Mouse (Mus musculus): ENCODE results near the gene Cda. TPM values are rescaled to one million over a fixed set of nuclear protein-coding genes. Genes with fewer than 3 reads are reported as not detected.

Gene Cda
- total RNA-seq, 1 experiment from 2014 or later, result not detected

GRCm38 (mm10) chr4:138316369-138316768 is 51.4 kb downstream of the Cda start:
- ATAC-seq (ENCODE audit: extremely low read depth, insufficient number of reproducible peaks, low FRiP score, poor library complexity, severe bottlenecking), result no peak

GRCm38 (mm10) chr4:138315781-138316180 is 52.0 kb downstream of the Cda start:
- no peak for ATAC-seq (ENCODE audit: extremely low read depth, insufficient number of reproducible peaks, low FRiP score, poor library complexity, severe bottlenecking)

- no peak for ATAC-seq (ENCODE audit: extremely low read depth, insufficient number of reproducible peaks, low FRiP score, poor library complexity, severe bottlenecking)
These were observed 54.0 kb downstream of the Cda start for GRCm38 (mm10) chr4:138313795-138314194.

- no peak for ATAC-seq (ENCODE audit: extremely low read depth, insufficient number of reproducible peaks, low FRiP score, poor library complexity, severe bottlenecking)
These were observed 54.8 kb downstream of the Cda start for GRCm38 (mm10) chr4:138313021-138313420.

- no peak for ATAC-seq (ENCODE audit: extremely low read depth, insufficient number of reproducible peaks, low FRiP score, poor library complexity, severe bottlenecking)
These were observed 55.7 kb downstream of the Cda start for GRCm38 (mm10) chr4:138312105-138312504.

- ATAC-seq (ENCODE audit: extremely low read depth, insufficient number of reproducible peaks, low FRiP score, poor library complexity, severe bottlenecking), result peak; percentile 45; the same call in 1 of the 2 replicates
These were observed 56.2 kb downstream of the Cda start for GRCm38 (mm10) chr4:138311595-138311994.

- ATAC-seq (ENCODE audit: extremely low read depth, insufficient number of reproducible peaks, low FRiP score, poor library complexity, severe bottlenecking), result no peak
These were observed 57.4 kb downstream of the Cda start for GRCm38 (mm10) chr4:138310311-138310910.

GRCm38 (mm10) chr4:138307739-138308138 is 60.1 kb downstream of the Cda start:
- ATAC-seq (ENCODE audit: extremely low read depth, insufficient number of reproducible peaks, low FRiP score, poor library complexity, severe bottlenecking), result no peak

- ATAC-seq (ENCODE audit: extremely low read depth, insufficient number of reproducible peaks, low FRiP score, poor library complexity, severe bottlenecking), result no peak
These were observed 60.8 kb downstream of the Cda start for GRCm38 (mm10) chr4:138307025-138307424.

- peak; percentile 96 for ATAC-seq (ENCODE audit: extremely low read depth, insufficient number of reproducible peaks, low FRiP score, poor library complexity, severe bottlenecking)
These were observed 63.3 kb downstream of the Cda start, which contains the start of gene Ddost for GRCm38 (mm10) chr4:138304340-138305104. Gene Ddost, plus strand, starts transcription at chr4:138304730.

GRCm38 (mm10) chr4:138303742-138304141 is 64.0 kb downstream of the Cda start:
- no peak for ATAC-seq (ENCODE audit: extremely low read depth, insufficient number of reproducible peaks, low FRiP score, poor library complexity, severe bottlenecking)

GRCm38 (mm10) chr4:138303011-138303410 is 64.8 kb downstream of the Cda start:
- ATAC-seq (ENCODE audit: extremely low read depth, insufficient number of reproducible peaks, low FRiP score, poor library complexity, severe bottlenecking), result no peak

GRCm38 (mm10) chr4:138301271-138301780 is 66.5 kb downstream of the Cda start:
- no peak for ATAC-seq (ENCODE audit: extremely low read depth, insufficient number of reproducible peaks, low FRiP score, poor library complexity, severe bottlenecking)

- no peak for ATAC-seq (ENCODE audit: extremely low read depth, insufficient number of reproducible peaks, low FRiP score, poor library complexity, severe bottlenecking)
These were observed 73.7 kb downstream of the Cda start for GRCm38 (mm10) chr4:138293949-138294550.

- ATAC-seq (ENCODE audit: extremely low read depth, insufficient number of reproducible peaks, low FRiP score, poor library complexity, severe bottlenecking), result no peak
These were observed 74.4 kb downstream of the Cda start for GRCm38 (mm10) chr4:138293261-138293948.

- ATAC-seq (ENCODE audit: extremely low read depth, insufficient number of reproducible peaks, low FRiP score, poor library complexity, severe bottlenecking), result no peak
These were observed 75.8 kb downstream of the Cda start for GRCm38 (mm10) chr4:138292028-138292427.

GRCm38 (mm10) chr4:138288691-138289090 is 79.1 kb downstream of the Cda start:
- no peak for ATAC-seq (ENCODE audit: extremely low read depth, insufficient number of reproducible peaks, low FRiP score, poor library complexity, severe bottlenecking)

All from neutrophil, adult 5-6 weeks (primary cell).